Mouse (Mus musculus) mature B cell (primary cell): Measurements from ENCODE around the gene D8Ertd738e.

Source experiments
- in situ Hi-C: fragments of 300-500 bp; cut with MboI; formaldehyde crosslinking; loops from 2 replicates; pipeline ENCODE4 v1.14.3; 2019

Gene D8Ertd738e

GRCm38 (mm10) chr8:84236410-84236997 is 13.0 kb downstream of the D8Ertd738e start:
- in situ Hi-C loops = no loop called here

GRCm38 (mm10) chr8:84235746-84236409 is 13.6 kb downstream of the D8Ertd738e start:
- in situ Hi-C loops = no loop called here

- in situ Hi-C loops = no loop called here
Observed at GRCm38 (mm10) chr8:84233055-84233454, 16.5 kb downstream of the D8Ertd738e start.

GRCm38 (mm10) chr8:84230735-84231134 is 18.8 kb downstream of the D8Ertd738e start:
- in situ Hi-C loops = no loop called here

- in situ Hi-C loops = no loop called here
Observed at GRCm38 (mm10) chr8:84223322-84224029, 26.0 kb downstream of the D8Ertd738e start.

- in situ Hi-C loops = no loop called here
Observed at GRCm38 (mm10) chr8:84222566-84223165, 26.9 kb downstream of the D8Ertd738e start.

GRCm38 (mm10) chr8:84220105-84220504 is 29.4 kb downstream of the D8Ertd738e start:
- in situ Hi-C loops = no loop called here

GRCm38 (mm10) chr8:84218143-84218542 is 31.4 kb downstream of the D8Ertd738e start:
- in situ Hi-C loops = no loop called here

GRCm38 (mm10) chr8:84217206-84217605 is 32.3 kb downstream of the D8Ertd738e start:
- in situ Hi-C loops = no loop called here

GRCm38 (mm10) chr8:84213277-84213676 is 36.2 kb downstream of the D8Ertd738e start:
- in situ Hi-C loops = no loop called here

- in situ Hi-C loops = no loop called here
Observed at GRCm38 (mm10) chr8:84211881-84212563, 37.5 kb downstream of the D8Ertd738e start.

GRCm38 (mm10) chr8:84211202-84211601 is 38.3 kb downstream of the D8Ertd738e start:
- in situ Hi-C loops = no loop called here

GRCm38 (mm10) chr8:84210167-84210791 is 39.2 kb downstream of the D8Ertd738e start:
- in situ Hi-C loops = no loop called here

GRCm38 (mm10) chr8:84208381-84209380 is 40.8 kb downstream of the D8Ertd738e start:
- in situ Hi-C loops = no loop called here

- in situ Hi-C loops = no loop called here
Observed at GRCm38 (mm10) chr8:84207811-84208210, 41.7 kb downstream of the D8Ertd738e start.

- in situ Hi-C loops = no loop called here
Observed at GRCm38 (mm10) chr8:84206666-84207065, 42.9 kb downstream of the D8Ertd738e start.

- in situ Hi-C loops = no loop called here
Observed at GRCm38 (mm10) chr8:84205073-84205472, 44.4 kb downstream of the D8Ertd738e start.

- in situ Hi-C loops = no loop called here
Observed at GRCm38 (mm10) chr8:84203975-84204772, 45.3 kb downstream of the D8Ertd738e start.
